Mouse (Mus musculus) small intestine, adult 2 months (tissue): ENCODE results near the gene Tm9sf2. TPM values are rescaled to one million over a fixed set of nuclear protein-coding genes. Genes with fewer than 3 reads are reported as not detected.
A peak's percentile ranks its signal among the peaks of the same experiment; 100 is the strongest.

Experiments used
- H3K27ac ChIP-seq: fragments of 200-500 bp; 2 replicates; pipeline ENCODE4 v1.5.1; 2012; ENCODE audit warnings: low read depth, low read length, control low read depth, inconsistent platforms; ENCODE audit not compliant: insufficient read depth
- H3K27me3 ChIP-seq: fragments of 200-500 bp; 2 replicates; pipeline ENCODE4 v1.6.1; 2012; ENCODE audit warnings: mild to moderate bottlenecking, moderate library complexity, low read length, inconsistent platforms; ENCODE audit not compliant: control insufficient read depth, insufficient read depth
- H3K36me3 ChIP-seq: fragments of 200-500 bp; 2 replicates; pipeline ENCODE4 v1.6.1; 2012; ENCODE audit warnings: mild to moderate bottlenecking, low read length, control low read depth, inconsistent platforms; ENCODE audit not compliant: control insufficient read depth, insufficient read depth
- H3K4me1 ChIP-seq: fragments of 200-500 bp; 2 replicates; pipeline ENCODE4 v1.6.1; 2012; ENCODE audit warnings: low read length, inconsistent platforms, mixed read lengths; ENCODE audit not compliant: control insufficient read depth, insufficient read depth, insufficient read length
- H3K4me3 ChIP-seq: fragments of 200-500 bp; 2 replicates; pipeline ENCODE4 v1.5.1; 2012; ENCODE audit warnings: low read depth, mild to moderate bottlenecking, control low read depth, inconsistent platforms, low read length, moderate library complexity
- CTCF ChIP-seq: fragments of 200-500 bp; IDR thresholded peaks from 2 replicates; pipeline ENCODE4 v1.5.1; 2012; ENCODE audit warnings: low read depth, mild to moderate bottlenecking, control low read depth, inconsistent platforms, low read length, moderate library complexity, mixed read lengths; ENCODE audit not compliant: insufficient replicate concordance, insufficient read length; ENCODE audit errors: extremely low read depth
- POLR2A ChIP-seq: fragments of 200-500 bp; IDR thresholded peaks from 2 replicates; pipeline ENCODE4 v1.6.1; 2012; ENCODE audit warnings: low read depth, mild to moderate bottlenecking, control low read depth, inconsistent platforms, low read length, moderate library complexity
- WGBS: fragments of 180-500 bp; shearing (Covaris S2); methylation state at CpG from one replicate; pipeline ENCODE4 v1.1.7; 2018; 5-methylcytosine and 5-hydroxymethylcytosine counted together
- polyA plus RNA-seq: library from polyadenylated mRNA; depleted of rRNA; stranded (reverse); fragments of >200 nt; gene quantifications from 2 replicates; pipeline ENCODE4 v1.2.3, GENCODE M21; 2012

Tm9sf2 gene
- polyA plus RNA-seq, 1 experiment = 678 TPM

- no peak overlapping the region for H3K27ac ChIP-seq
- H3K4me3 ChIP-seq = no peak overlapping the region
- no peaks in the 10 kb centered on the region for H3K27me3 ChIP-seq
- no peaks in the 10 kb centered on the region for H3K36me3 ChIP-seq
- 83% methylated on average over 3 of the region's 3 CpGs for WGBS
- peaks cover 7% of the 10 kb centered on the region; the same call in 1 of the 2 replicates for H3K4me1 ChIP-seq
- no peak for TF ChIP-seq POLR2A
- no peak for TF ChIP-seq CTCF
Observed at GRCm38 (mm10) chr14:122077017-122077416, 29.8 kb upstream of the Tm9sf2 start.

GRCm38 (mm10) chr14:122079428-122079827 is 27.4 kb upstream of the Tm9sf2 start:
- peaks cover 10% of the 10 kb centered on the region; the same call in 1 of the 2 replicates for H3K4me1 ChIP-seq
- no peak overlapping the region for H3K27ac ChIP-seq
- TF ChIP-seq POLR2A (no peak), CTCF (peak; percentile 82; the same call in 1 of the 2 replicates)
- H3K36me3 ChIP-seq = no peaks in the 10 kb centered on the region
- no peak overlapping the region for H3K4me3 ChIP-seq
- no peaks in the 10 kb centered on the region for H3K27me3 ChIP-seq
- 36% methylated on average over 6 of the region's 6 CpGs for WGBS

- Histone ChIP-seq H3K27ac (no peak overlapping the region), H3K36me3 (no peaks in the 10 kb centered on the region), H3K4me1 (peaks cover 10% of the 10 kb centered on the region; the same call in 1 of the 2 replicates), H3K4me3 (no peak overlapping the region), H3K27me3 (no peaks in the 10 kb centered on the region)
- no peak for TF ChIP-seq CTCF
- TF ChIP-seq POLR2A = no peak
- WGBS = 82% methylated on average over 5 of the region's 5 CpGs
Observed at GRCm38 (mm10) chr14:122079921-122080320, 26.9 kb upstream of the Tm9sf2 start.

- Histone ChIP-seq H3K27ac (peak overlapping the region; percentile 49), H3K36me3 (no peaks in the 10 kb centered on the region), H3K4me3 (no peak overlapping the region), H3K4me1 (peaks cover 10% of the 10 kb centered on the region; the same call in 1 of the 2 replicates), H3K27me3 (no peaks in the 10 kb centered on the region)
- WGBS = 11% methylated on average over 3 of the region's 3 CpGs
- TF ChIP-seq POLR2A (no peak), CTCF (no peak)
Observed at GRCm38 (mm10) chr14:122081308-122081707, 25.5 kb upstream of the Tm9sf2 start.

- H3K27me3 ChIP-seq = no peaks in the 10 kb centered on the region
- peaks cover 17% of the 10 kb centered on the region; the same call in 1 of the 2 replicates for H3K4me1 ChIP-seq
- no peak overlapping the region for H3K4me3 ChIP-seq
- whole genome bisulfite sequencing = 72% methylated on average over 7 of the region's 7 CpGs
- H3K36me3 ChIP-seq = no peaks in the 10 kb centered on the region
- no peak overlapping the region for H3K27ac ChIP-seq
- TF ChIP-seq CTCF = no peak
Observed at GRCm38 (mm10) chr14:122083499-122083898, 23.3 kb upstream of the Tm9sf2 start.

- Histone ChIP-seq H3K4me1 (peaks cover 17% of the 10 kb centered on the region; the same call in 1 of the 2 replicates), H3K4me3 (no peak overlapping the region), H3K27me3 (no peaks in the 10 kb centered on the region), H3K36me3 (no peaks in the 10 kb centered on the region), H3K27ac (no peak overlapping the region)
- TF ChIP-seq CTCF (no peak), POLR2A (no peak)
- WGBS = 32% methylated on average over 5 of the region's 5 CpGs
Observed at GRCm38 (mm10) chr14:122087956-122088355, 18.9 kb upstream of the Tm9sf2 start.

- 24% methylated on average over 4 of the region's 4 CpGs for WGBS
- no peaks in the 10 kb centered on the region for H3K27me3 ChIP-seq
- peaks cover 11% of the 10 kb centered on the region; the same call in 1 of the 2 replicates for H3K4me1 ChIP-seq
- no peaks in the 10 kb centered on the region for H3K36me3 ChIP-seq
- no peak overlapping the region for H3K27ac ChIP-seq
- no peak for TF ChIP-seq POLR2A
- TF ChIP-seq CTCF = no peak
- H3K4me3 ChIP-seq = no peak overlapping the region
Observed at GRCm38 (mm10) chr14:122092363-122092762, 14.5 kb upstream of the Tm9sf2 start.
